Mouse (Mus musculus) naive thymus-derived CD4-positive, alpha-beta T cell, adult 2 months (primary cell): ENCODE results near the gene Mov10.
A peak's percentile ranks its signal among the peaks of the same experiment; 100 is the strongest.

Experiments used
- DNase-seq: peaks from one replicate; pipeline ENCODE4 v3.0.0-alpha.2; 2011; ENCODE audit warnings: low read depth

Gene Mov10

DNA sequence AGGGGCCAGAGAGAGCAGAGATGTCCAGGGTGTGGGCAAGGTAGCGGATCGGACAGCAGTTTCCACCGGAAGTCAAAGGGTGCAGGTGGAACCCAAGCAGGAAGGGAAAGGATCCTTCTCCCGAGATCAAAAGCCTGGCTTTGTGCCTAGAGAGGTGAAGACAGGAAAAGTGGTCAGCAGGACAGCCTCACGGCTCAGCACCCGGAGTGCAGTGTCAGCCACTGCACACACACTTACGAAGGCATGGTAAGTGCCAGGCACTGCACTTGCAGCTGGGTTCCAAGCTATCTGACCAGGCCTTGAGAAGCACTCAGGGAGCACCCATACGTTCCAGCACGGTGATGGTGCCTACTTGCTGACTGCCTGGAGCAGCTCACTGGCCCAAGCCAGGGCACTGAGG, 12.8 kb downstream of the Mov10 start:
- no peak for DNase-seq

DNA sequence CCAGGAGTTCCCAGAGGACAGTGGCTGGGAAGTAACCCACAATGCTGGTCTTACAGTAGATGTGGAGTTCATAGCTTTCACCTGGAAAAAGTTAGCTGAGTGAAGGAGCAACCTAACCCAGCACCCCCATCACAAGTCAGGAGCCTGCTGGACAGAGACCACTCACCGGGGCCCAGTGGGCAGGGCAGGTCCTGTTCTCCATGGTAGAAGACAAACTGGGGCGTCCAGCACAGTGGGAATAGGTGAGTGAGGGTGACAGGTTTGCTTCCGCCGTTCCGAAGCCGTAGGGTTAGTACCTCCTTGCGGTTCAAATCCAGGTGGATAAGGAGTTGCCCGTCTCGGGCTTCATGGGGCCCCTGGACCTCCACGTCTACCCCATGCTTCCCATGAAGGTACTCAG, 14.1 kb downstream of the Mov10 start:
- DNase-seq, result no peak

GRCm38 (mm10) chr3:104801481-104801880, 16.9 kb downstream of the Mov10 start:
- no peak for DNase-seq

- DNase-seq, result no peak
Observed at GRCm38 (mm10) chr3:104800681-104801080, 17.7 kb downstream of the Mov10 start.

DNA sequence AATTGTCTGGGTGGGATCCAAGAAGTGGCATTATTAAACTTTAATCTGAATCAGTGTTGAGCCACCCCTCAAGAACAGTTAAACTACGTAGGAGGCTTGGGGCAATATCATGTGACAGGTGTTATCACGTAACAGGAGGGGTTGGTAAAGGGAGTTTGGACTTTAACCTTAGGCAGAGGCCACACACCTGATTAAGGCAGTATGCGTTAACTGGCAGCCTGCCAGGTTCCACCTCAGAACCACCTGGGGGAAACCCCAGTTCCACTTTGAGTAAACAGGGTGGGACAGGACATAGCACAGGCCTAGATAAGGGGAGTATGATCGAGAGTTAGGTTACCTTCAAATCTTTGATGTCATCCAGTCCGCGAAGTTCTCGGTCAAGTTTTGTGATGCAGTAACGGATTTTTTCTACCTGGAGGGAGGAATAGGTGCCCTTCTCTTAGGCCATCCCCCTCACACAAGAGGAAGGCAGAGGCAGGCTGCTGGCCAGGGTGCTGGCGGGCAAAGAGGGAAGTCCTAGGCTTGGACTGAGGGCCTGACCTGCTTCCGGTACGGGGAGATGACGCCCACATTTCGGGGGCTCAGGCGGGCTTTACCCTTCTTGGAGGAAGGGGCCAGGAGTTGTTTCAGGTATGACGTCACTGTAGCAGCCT, 21.8 kb downstream of the Mov10 start:
- no peak for DNase-seq

- DNase-seq, result no peak
Observed at GRCm38 (mm10) chr3:104795661-104796340, 22.6 kb downstream of the Mov10 start.

DNA sequence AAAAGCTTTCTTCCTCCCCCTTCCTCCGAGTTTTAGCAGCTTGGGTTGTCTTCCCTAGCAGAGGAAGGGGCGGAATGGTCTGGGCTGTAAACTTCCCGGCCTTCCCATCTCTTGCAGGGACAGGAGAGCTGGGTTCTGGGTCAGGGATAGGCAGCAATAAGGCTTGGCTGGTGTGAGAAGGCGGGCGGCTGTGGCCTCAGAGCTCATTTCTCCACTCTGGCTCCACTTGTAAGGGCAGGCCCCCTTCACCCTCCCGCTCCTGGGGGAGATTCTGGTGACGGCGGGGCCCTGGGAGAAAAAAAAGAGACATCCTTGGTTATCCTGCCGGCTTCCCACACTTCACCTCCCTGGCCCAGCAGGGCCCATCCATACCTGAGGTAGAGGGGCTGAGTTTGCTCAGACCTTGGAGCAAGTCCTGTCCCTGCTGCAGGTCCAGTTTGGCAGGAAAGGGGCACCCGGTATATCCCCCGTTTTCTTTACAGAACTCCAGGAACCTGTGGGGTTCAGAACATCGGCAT, 23.4 kb downstream of the Mov10 start:
- DNase-seq, result no peak

DNA sequence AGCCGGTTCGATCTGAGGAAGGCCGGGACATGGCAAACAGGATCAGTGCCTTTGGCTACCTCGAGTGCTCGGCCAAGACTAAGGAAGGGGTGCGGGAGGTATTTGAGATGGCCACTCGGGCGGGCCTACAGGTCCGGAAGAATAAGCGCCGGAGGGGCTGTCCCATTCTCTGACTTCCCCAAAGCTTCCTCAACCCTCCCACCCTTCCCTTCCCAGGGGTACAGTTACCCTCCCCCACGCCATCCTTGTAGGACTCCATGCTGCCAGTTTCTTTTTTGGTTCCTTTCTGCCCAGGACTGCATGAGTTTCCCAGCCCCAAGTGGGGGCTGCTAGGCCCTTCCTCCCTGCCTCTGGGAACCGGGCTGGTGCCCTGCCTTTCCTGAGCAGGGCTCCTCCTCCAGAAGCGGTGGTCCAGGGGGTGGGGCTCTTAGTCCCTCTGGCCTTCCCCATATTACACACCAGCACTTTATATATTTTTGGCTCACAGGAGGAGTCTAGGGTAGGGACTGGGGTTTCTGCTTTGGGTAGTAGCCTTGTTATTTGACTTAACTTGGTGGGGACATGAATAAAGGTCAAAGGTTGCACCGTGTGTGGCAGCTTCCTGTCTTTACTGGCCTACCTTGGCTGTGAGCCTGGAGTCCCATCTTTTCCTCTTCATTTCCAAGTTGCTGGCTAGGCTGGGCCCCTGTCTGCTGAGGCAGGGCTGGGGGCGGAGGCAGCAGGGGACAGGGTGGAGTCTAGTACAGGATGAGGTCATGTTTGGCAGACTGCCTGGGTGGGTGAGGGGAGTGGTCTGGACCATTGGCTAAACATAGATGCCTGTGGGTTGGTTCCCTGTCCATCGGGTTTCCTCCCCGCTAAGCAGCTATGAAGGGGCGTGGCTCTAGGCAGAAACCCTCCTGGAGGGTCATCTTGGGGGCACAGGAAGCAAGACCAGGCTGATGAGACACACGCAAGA, 24.2 kb downstream of the Mov10 start:
- no peak for DNase-seq

- DNase-seq, result no peak
Observed at GRCm38 (mm10) chr3:104792360-104793270, 25.7 kb downstream of the Mov10 start.

GRCm38 (mm10) chr3:104791671-104792070, 26.7 kb downstream of the Mov10 start:
- DNase-seq, result no peak

- DNase-seq, result no peak
Observed at GRCm38 (mm10) chr3:104791017-104791416, 27.3 kb downstream of the Mov10 start.

DNA sequence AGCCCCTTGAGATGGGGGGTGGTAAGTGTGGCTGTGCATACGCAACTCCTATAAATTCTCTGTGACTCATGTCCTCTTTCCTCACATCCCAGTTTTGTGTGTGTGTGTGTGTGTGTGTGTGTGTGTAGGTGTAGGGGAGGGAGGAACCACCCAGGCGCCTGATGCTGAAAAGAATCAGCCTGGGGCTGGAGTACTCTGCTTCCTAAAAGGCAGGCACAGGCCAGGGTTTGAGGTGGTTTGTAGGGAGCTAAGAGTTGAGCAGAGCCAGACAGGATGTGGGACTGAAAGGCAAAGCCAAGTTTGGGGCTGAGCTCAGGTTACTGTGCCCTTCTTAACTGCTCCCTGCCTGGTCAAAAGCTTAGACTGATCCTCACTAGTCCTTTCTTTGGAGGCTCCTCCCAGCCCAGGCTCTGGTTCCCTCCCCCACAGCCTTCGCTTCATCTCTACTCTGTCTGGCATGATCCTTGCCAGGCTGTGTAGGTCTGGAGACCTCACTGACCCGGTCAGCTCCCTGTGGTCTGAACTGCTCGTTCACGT, 27.9 kb downstream of the Mov10 start:
- DNase-seq, result no peak

- no peak for DNase-seq
Observed at GRCm38 (mm10) chr3:104789822-104790221, 28.5 kb downstream of the Mov10 start.

- DNase-seq, result no peak
Observed at GRCm38 (mm10) chr3:104789312-104789605, 29.1 kb downstream of the Mov10 start.

DNA sequence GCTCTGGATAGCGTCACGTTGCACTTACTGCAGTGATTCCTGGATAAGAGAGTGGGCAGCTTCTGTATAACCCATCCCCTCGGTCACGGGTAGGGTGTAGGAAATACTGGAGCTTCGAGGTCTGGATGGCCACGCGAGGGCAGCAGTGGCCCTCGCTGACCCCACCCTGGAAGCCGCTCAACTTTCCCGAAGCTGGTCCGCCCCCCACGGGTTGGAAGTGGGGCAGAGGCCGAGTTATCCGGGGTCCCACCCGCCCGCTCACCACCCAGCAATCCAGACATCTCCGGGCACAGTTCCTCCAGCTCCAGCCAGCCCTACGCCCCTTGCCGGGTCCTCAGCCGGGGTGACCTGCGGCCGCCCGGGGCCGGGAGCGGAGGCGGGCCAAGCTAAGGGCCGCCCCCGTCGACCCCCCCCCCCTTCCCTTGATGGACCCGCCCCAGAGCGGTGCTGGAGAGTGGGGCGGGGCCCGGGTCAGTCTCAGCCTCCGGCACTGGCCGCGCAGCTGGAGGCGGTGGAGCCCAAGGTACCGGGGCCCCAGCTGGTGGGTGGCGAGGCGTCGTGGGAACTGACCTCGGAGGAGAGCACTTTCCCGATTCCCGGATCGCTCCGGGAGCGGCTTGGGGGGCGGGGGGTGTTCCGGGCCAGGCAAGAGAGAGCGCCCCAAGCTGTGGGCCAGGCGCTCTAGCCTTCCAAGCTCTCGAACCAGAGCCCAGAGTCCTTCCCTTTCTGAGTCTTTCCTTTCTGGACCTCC, 29.6 kb downstream of the Mov10 start:
- peak; percentile 50 for DNase-seq

GRCm38 (mm10) chr3:104788075-104788474, 30.3 kb downstream of the Mov10 start, which contains the start of gene Rhoc:
Rhoc (plus strand) TSS chr3:104788375.
- DNase-seq, result no peak

DNA sequence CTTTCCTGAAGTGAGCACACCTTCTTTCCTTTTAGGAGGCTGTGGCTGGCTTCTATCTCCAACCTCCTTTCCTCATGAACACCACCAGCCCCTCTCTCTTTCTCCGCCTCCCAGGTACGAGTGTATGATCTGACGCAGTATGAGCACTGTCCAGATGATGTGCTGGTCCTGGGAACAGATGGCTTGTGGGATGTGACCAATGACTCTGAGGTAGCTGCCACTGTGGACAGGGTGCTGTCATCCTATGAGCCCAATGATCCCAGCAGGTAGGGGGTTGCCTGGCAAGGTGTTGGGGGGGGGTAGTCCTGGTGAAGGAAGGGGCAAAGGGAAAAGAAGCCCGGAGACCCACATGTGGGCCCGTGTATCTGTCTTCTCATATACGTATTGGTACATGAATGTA, 33.1 kb downstream of the Mov10 start:
- no peak for DNase-seq

DNA sequence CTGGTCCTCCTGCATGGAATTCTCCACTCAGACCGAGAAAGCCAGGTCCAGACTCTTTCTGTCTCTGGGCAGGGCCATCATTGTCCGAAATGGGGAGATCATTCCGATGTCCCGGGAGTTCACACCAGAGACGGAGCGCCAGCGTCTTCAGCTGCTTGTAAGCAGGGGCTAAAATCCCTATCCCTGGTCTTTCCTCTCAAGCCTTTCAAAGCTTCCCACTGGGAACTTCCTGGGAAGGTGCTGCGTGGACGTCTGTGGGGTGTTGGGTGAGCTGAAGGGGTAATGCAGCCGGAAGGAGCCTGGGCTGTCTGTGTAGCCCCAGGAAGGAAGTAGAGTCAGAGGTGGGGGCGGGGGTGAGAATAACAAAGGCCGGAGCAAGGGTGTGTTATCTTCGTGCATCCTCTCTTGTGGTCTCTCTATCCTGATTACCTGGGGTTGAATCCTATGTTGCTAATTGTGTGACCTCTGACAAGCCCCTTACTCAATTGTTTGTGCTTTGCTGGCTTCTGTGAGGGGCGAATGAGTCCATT, 34.3 kb downstream of the Mov10 start:
- no peak for DNase-seq

DNA sequence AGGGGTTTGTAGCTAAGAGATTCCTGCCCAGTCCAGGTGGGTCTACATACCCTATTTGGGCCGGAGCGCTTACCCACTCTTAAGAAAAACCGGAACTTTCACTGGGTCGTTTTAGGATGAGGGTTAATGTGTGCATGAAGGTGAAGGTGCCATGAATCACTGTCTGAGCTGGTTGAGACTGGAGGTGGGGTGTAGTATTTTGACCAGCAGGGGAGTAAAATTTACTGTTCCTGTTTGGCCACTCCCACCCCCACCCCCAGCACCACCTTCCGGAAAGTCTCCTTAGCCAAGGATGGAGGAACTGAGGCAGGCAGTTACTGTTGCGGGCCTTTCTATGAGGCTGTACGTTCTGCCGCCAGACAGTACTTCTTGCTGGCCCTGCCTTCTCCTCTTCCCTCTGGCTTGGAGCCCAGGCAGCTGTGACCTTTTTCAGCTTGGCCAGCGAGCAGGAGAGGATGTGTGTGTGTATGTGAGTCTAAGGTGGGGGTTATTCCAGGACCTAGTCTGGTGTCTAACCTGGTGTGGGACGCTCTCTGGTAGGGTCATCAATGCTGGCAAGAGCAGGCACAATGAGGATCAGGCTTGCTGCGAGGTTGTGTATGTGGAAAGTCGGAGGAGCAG, 36.2 kb downstream of the Mov10 start:
- peak; percentile 53 for DNase-seq

DNA sequence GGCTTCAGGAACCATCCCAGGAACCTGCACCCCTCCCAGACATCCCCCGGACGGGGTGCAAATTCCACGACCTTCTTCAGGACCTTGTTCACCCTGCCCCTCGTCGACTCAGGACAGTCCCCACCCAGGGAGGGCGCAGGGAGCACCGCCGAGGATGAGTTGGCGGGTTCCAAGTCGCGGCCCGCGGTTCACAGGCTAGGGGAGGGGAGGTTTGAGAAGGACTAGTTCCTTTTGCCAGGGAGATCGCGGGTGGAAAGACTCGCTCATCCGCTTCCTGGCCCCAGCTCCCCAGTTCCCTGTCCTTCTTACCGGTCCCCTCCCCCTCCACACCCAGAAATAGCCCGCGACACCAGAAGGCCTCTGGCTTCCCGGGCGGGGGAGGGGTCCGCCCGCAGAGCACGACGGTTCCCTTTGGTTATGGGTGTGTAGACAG, 36.9 kb downstream of the Mov10 start, which contains the start of gene Fam19a3:
TSS of gene Fam19a3 (minus strand) at position 370 of the 433 bp plus-strand sequence.
- peak; percentile 68 for DNase-seq
